Mouse (Mus musculus): ENCODE data around the gene Rsph1. TPM values are rescaled to one million over a fixed set of nuclear protein-coding genes. Genes with fewer than 3 reads are reported as not detected.

The Rsph1 gene
- total and polyA plus RNA-seq, 2 experiments: not detected

GRCm38 (mm10) chr17:31270246-31270645 is 6.9 kb downstream of the Rsph1 start:
- no peak for TF ChIP-seq CTCF (IDR thresholded peaks at IDR 0.05; ENCODE audit: low read depth, low read length)
- H3K9ac ChIP-seq (ENCODE audit: low read depth, low read length): no peak overlapping the region
- no peak for DNase-seq (ENCODE audit: extremely low read depth, low read depth, low spot score)
- WGBS: 85% methylated on average over 4 of the region's 4 CpGs
- no peaks in the 10 kb centered on the region for H3K4me1 ChIP-seq (ENCODE audit: control insufficient read depth, insufficient read depth, low read length)
- H3K4me3 ChIP-seq (ENCODE audit: insufficient read depth, low read depth, low read length): no peak overlapping the region
- no peaks in the 10 kb centered on the region for H3K36me3 ChIP-seq (ENCODE audit: control insufficient read depth, insufficient read depth, low read length)
- no peak overlapping the region for H3K27ac ChIP-seq (replicated peaks; ENCODE audit: insufficient read depth, low read depth, low read length)
- H3K27me3 ChIP-seq (ENCODE audit: control insufficient read depth, insufficient read depth, low read length): no peaks in the 10 kb centered on the region
- H3K79me2 ChIP-seq (ENCODE audit: control insufficient read depth, insufficient read depth, low read length): no peaks in the 10 kb centered on the region

- Histone ChIP-seq H3K27me3 (ENCODE audit: control insufficient read depth, insufficient read depth, low read length) (no peaks in the 10 kb centered on the region), H3K4me3 (ENCODE audit: insufficient read depth, low read depth, low read length) (no peak overlapping the region), H3K27ac (replicated peaks; ENCODE audit: insufficient read depth, low read depth, low read length) (no peak overlapping the region), H3K36me3 (ENCODE audit: control insufficient read depth, insufficient read depth, low read length) (no peaks in the 10 kb centered on the region), H3K4me1 (ENCODE audit: control insufficient read depth, insufficient read depth, low read length) (no peaks in the 10 kb centered on the region), H3K9ac (ENCODE audit: low read depth, low read length) (no peak overlapping the region), H3K79me2 (ENCODE audit: control insufficient read depth, insufficient read depth, low read length) (no peaks in the 10 kb centered on the region)
- 85% methylated on average over 2 of the region's 2 CpGs for WGBS
- TF ChIP-seq POLR2A (IDR thresholded peaks at IDR 0.05; ENCODE audit: extremely low read depth, insufficient read depth, low read length): no peak
- no peak for TF ChIP-seq CTCF (IDR thresholded peaks at IDR 0.05; ENCODE audit: low read depth, low read length)
- DNase-seq (ENCODE audit: extremely low read depth, low read depth, low spot score): no peak
These were observed 7.4 kb downstream of the Rsph1 start for GRCm38 (mm10) chr17:31269761-31270160.

- 92% methylated on average over 1 of the region's 1 CpGs for WGBS
- no peak for DNase-seq (ENCODE audit: extremely low read depth, low read depth, low spot score)
- H3K9ac ChIP-seq (ENCODE audit: low read depth, low read length): no peak overlapping the region
- no peak overlapping the region for H3K27ac ChIP-seq (replicated peaks; ENCODE audit: insufficient read depth, low read depth, low read length)
- TF ChIP-seq CTCF (IDR thresholded peaks at IDR 0.05; ENCODE audit: low read depth, low read length) (no peak), POLR2A (IDR thresholded peaks at IDR 0.05; ENCODE audit: extremely low read depth, insufficient read depth, low read length) (no peak)
- H3K79me2 ChIP-seq (ENCODE audit: control insufficient read depth, insufficient read depth, low read length): no peaks in the 10 kb centered on the region
- no peaks in the 10 kb centered on the region for H3K4me1 ChIP-seq (ENCODE audit: control insufficient read depth, insufficient read depth, low read length)
- no peaks in the 10 kb centered on the region for H3K36me3 ChIP-seq (ENCODE audit: control insufficient read depth, insufficient read depth, low read length)
- no peaks in the 10 kb centered on the region for H3K27me3 ChIP-seq (ENCODE audit: control insufficient read depth, insufficient read depth, low read length)
- no peak overlapping the region for H3K4me3 ChIP-seq (ENCODE audit: insufficient read depth, low read depth, low read length)
These were observed 9.2 kb downstream of the Rsph1 start for GRCm38 (mm10) chr17:31268016-31268415.

- Histone ChIP-seq H3K27me3 (ENCODE audit: control insufficient read depth, insufficient read depth, low read length) (no peaks in the 10 kb centered on the region), H3K4me1 (ENCODE audit: control insufficient read depth, insufficient read depth, low read length) (no peaks in the 10 kb centered on the region), H3K9ac (ENCODE audit: low read depth, low read length) (no peak overlapping the region), H3K27ac (replicated peaks; ENCODE audit: insufficient read depth, low read depth, low read length) (no peak overlapping the region), H3K79me2 (ENCODE audit: control insufficient read depth, insufficient read depth, low read length) (no peaks in the 10 kb centered on the region), H3K36me3 (ENCODE audit: control insufficient read depth, insufficient read depth, low read length) (no peaks in the 10 kb centered on the region), H3K4me3 (ENCODE audit: insufficient read depth, low read depth, low read length) (no peak overlapping the region)
- WGBS: 87% methylated on average over 6 of the region's 6 CpGs
- TF ChIP-seq POLR2A (IDR thresholded peaks at IDR 0.05; ENCODE audit: extremely low read depth, insufficient read depth, low read length) (no peak), CTCF (IDR thresholded peaks at IDR 0.05; ENCODE audit: low read depth, low read length) (no peak)
- DNase-seq (ENCODE audit: extremely low read depth, low read depth, low spot score): no peak
These were observed 9.6 kb downstream of the Rsph1 start for GRCm38 (mm10) chr17:31267603-31268002.

DNA sequence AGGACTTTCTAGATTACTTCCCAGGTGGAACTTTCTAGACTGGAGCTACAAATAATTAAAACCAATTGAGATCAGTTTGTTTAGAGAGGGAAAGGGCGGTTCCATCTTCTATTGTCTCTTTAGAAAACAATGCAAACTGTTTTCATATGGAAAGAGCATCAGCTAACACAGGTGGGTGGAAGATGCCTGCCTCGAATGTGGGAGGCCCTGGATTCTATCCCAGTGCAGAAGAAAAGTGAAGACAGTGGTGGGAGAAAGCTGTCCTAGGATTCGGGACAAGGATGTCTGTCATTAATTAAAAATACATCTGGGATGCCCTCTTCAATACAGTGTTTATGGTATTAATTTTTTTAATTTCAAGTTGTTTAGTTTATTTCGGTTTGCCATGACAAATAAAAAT is 10.0 kb downstream of the Rsph1 start:
- no peak for DNase-seq (ENCODE audit: extremely low read depth, low read depth, low spot score)
- H3K9ac ChIP-seq (ENCODE audit: low read depth, low read length): no peak overlapping the region
- H3K4me3 ChIP-seq (ENCODE audit: insufficient read depth, low read depth, low read length): no peak overlapping the region
- H3K27me3 ChIP-seq (ENCODE audit: control insufficient read depth, insufficient read depth, low read length): no peaks in the 10 kb centered on the region
- no peaks in the 10 kb centered on the region for H3K36me3 ChIP-seq (ENCODE audit: control insufficient read depth, insufficient read depth, low read length)
- no peaks in the 10 kb centered on the region for H3K79me2 ChIP-seq (ENCODE audit: control insufficient read depth, insufficient read depth, low read length)
- 72% methylated on average over 4 of the region's 4 CpGs for WGBS
- H3K27ac ChIP-seq (replicated peaks; ENCODE audit: insufficient read depth, low read depth, low read length): no peak overlapping the region
- TF ChIP-seq POLR2A (IDR thresholded peaks at IDR 0.05; ENCODE audit: extremely low read depth, insufficient read depth, low read length): no peak
- TF ChIP-seq CTCF (IDR thresholded peaks at IDR 0.05; ENCODE audit: low read depth, low read length): no peak
- H3K4me1 ChIP-seq (ENCODE audit: control insufficient read depth, insufficient read depth, low read length): no peaks in the 10 kb centered on the region

- H3K4me1 ChIP-seq (ENCODE audit: control insufficient read depth, insufficient read depth, low read length): peaks cover 4% of the 10 kb centered on the region
- H3K27me3 ChIP-seq (ENCODE audit: control insufficient read depth, insufficient read depth, low read length): no peaks in the 10 kb centered on the region
- H3K79me2 ChIP-seq (ENCODE audit: control insufficient read depth, insufficient read depth, low read length): no peaks in the 10 kb centered on the region
- no peaks in the 10 kb centered on the region for H3K36me3 ChIP-seq (ENCODE audit: control insufficient read depth, insufficient read depth, low read length)
- no peak overlapping the region for H3K27ac ChIP-seq (replicated peaks; ENCODE audit: insufficient read depth, low read depth, low read length)
- no peak for DNase-seq (ENCODE audit: extremely low read depth, low read depth, low spot score)
- no peak for TF ChIP-seq CTCF (IDR thresholded peaks at IDR 0.05; ENCODE audit: low read depth, low read length)
- no peak for TF ChIP-seq POLR2A (IDR thresholded peaks at IDR 0.05; ENCODE audit: extremely low read depth, insufficient read depth, low read length)
- H3K4me3 ChIP-seq (ENCODE audit: insufficient read depth, low read depth, low read length): no peak overlapping the region
- H3K9ac ChIP-seq (ENCODE audit: low read depth, low read length): no peak overlapping the region
- 77% methylated on average over 7 of the region's 7 CpGs for WGBS
These were observed 10.7 kb downstream of the Rsph1 start for GRCm38 (mm10) chr17:31266321-31266950.

Measured in liver, adult 2 months (tissue).